Mouse (Mus musculus) gastrocnemius, postnatal 25 days (tissue): ENCODE results near the gene Nup88. TPM values are rescaled to one million over a fixed set of nuclear protein-coding genes. Genes with fewer than 3 reads are reported as not detected.

Source experiments
- total RNA-seq, 2 experiments: library from RNA; stranded (reverse); gene quantifications; 1 replicate in 1 of 2; 2 replicates in 1 of 2; pipeline ENCODE4 v1.2.3; 2021

Gene Nup88
- total RNA-seq, 2 experiments from 2014 or later, result 29.8 to 35.0 TPM

Other genes starting within 250 kb of the Nup88 start
- 1 to 10 TPM; 8.8 to 9.6 TPM for gene Zfp3, start 205.8 kb downstream of the Nup88 start, total RNA-seq
- not detected for gene Scimp, start 157.4 kb downstream of the Nup88 start, total RNA-seq
- gene Rabep1, start 125.2 kb downstream of the Nup88 start, total RNA-seq, result 10 to 100 TPM; 28.4 to 29.2 TPM
- gene Rpain, start 240 bp upstream of the Nup88 start, total RNA-seq, result 10 to 100 TPM; 11.8 to 12.9 TPM
- gene C1qbp, start 13.1 kb upstream of the Nup88 start, total RNA-seq, result 100 to 1,000 TPM; 116 to 121 TPM
- 1 to 10 TPM; 6.2 to 7.0 TPM for gene Dhx33, start 34.5 kb upstream of the Nup88 start, total RNA-seq
- gene Mis12, start 49.6 kb upstream of the Nup88 start, total RNA-seq, result 1 to 10 TPM; 3.9 to 4.8 TPM
- 10 to 100 TPM; 12.5 to 12.7 TPM for gene Derl2, start 49.9 kb upstream of the Nup88 start, total RNA-seq
- gene 6330403K07Rik, start 63.5 kb upstream of the Nup88 start, total RNA-seq, result not detected
- under 1 TPM; 0.23 to 0.38 TPM for gene Nlrp1a, start 174.7 kb upstream of the Nup88 start, total RNA-seq